Mouse (Mus musculus) cortical plate, adult 2 months (tissue): ENCODE data around the gene H2-Q7.
"Not testable (repeated sequence)": the region's sequence is repeated elsewhere in the genome, so short reads cannot be mapped to it uniquely, and the experiment has no call there.

ENCODE experiments used
- CTCF ChIP-seq: fragments of 200-500 bp; IDR thresholded peaks from 2 replicates; pipeline ENCODE4 v1.5.1; 2011; ENCODE audit warnings: mild to moderate bottlenecking, control low read depth, low read length; ENCODE audit not compliant: insufficient read depth; ENCODE audit errors: extremely low read depth
- POLR2A ChIP-seq: fragments of 200-500 bp; IDR thresholded peaks from 2 replicates; pipeline ENCODE4 v1.6.1; 2011; ENCODE audit warnings: mild to moderate bottlenecking, low read length, control low read depth; ENCODE audit not compliant: insufficient read depth; ENCODE audit errors: extremely low read depth

- not testable (repeated sequence) for TF ChIP-seq POLR2A, CTCF
These were observed 14.8 kb upstream of the H2-Q7 start for GRCm38 (mm10) chr17:35424106-35424505.
